Mouse (Mus musculus): ENCODE measurements around the gene Grb14. TPM values are rescaled to one million over a fixed set of nuclear protein-coding genes. Genes with fewer than 3 reads are reported as not detected.

Grb14 gene
- total and polyA plus RNA-seq, 3 experiments = not detected

DNA sequence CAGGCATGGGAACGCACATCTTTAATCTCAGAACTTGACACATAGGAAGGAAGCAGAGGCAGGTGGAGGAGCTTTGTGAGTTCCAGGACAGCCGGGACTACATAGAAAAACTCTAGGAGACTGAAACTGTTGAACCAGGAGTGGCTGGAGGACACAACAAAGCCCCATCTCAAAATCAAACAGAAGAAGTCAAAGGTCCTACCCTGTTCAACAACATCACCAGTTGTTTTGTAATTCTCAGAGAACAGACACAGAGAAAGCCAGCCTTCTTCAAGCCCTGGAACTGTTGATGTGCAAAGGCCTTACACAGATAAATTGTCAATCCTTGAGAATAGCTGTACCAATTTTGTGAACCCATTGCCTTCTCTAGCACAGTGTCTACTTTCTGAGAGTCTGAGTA lies 29.7 kb downstream of the Grb14 start:
- Histone ChIP-seq H3K9me3 (replicated peaks; ENCODE audit: insufficient read depth, low read length) (no peaks in the 10 kb centered on the region), H3K27me3 (ENCODE audit: control insufficient read depth in 1 of 2, insufficient read depth in 2 of 2, low read length in 2 of 2) (no peaks in the 10 kb centered on the region), H3K4me3 (ENCODE audit: control insufficient read depth in 1 of 2, insufficient read depth in 1 of 2, low read depth in 2 of 2, low read length in 2 of 2) (no peak overlapping the region), H3K27ac (ENCODE audit: control insufficient read depth, low read depth, low read length) (no peak overlapping the region), H3K9ac (ENCODE audit: control insufficient read depth, low read depth, low read length, poor library complexity, severe bottlenecking) (no peak overlapping the region), H3K79me2 (ENCODE audit: control insufficient read depth, insufficient read depth, low read length, poor library complexity) (no peaks in the 10 kb centered on the region), H3K36me3 (ENCODE audit: control insufficient read depth in 1 of 2, insufficient read depth in 2 of 2, low read length in 2 of 2) (no peaks in the 10 kb centered on the region), H3K4me1 (ENCODE audit: control insufficient read depth in 1 of 2, insufficient read depth in 2 of 2, low read length in 2 of 2) (no peaks in the 10 kb centered on the region)
- no peak for TF ChIP-seq MYB (IDR thresholded peaks at IDR 0.05; ENCODE audit: low read depth, low read length)
- TF ChIP-seq ZMIZ1 (IDR thresholded peaks at IDR 0.05; ENCODE audit: low read depth, low read length) = no peak
- no peak for TF ChIP-seq POLR2AphosphoS5 (IDR thresholded peaks at IDR 0.05; ENCODE audit: borderline replicate concordance, low read depth, low read length)
- TF ChIP-seq RAD21 (IDR thresholded peaks at IDR 0.05; ENCODE audit: low read depth, low read length) = no peak
- TF ChIP-seq EP300 (IDR thresholded peaks at IDR 0.05; ENCODE audit: low read depth in 1 of 2, low read length in 2 of 2) = no peak
- TF ChIP-seq TCF12 (IDR thresholded peaks at IDR 0.05; ENCODE audit: low read depth, low read length) = no peak
- TF ChIP-seq RCOR1 (IDR thresholded peaks at IDR 0.05; ENCODE audit: low read depth, low read length) = no peak
- TF ChIP-seq ZC3H11A (IDR thresholded peaks at IDR 0.05; ENCODE audit: low read depth, low read length) = no peak
- no peak for TF ChIP-seq E2F4 (IDR thresholded peaks at IDR 0.05; ENCODE audit: borderline replicate concordance, low read depth, low read length)
- TF ChIP-seq MEF2A (IDR thresholded peaks at IDR 0.05; ENCODE audit: extremely low read depth, insufficient replicate concordance, low read depth, low read length, poor library complexity, severe bottlenecking) = no peak
- TF ChIP-seq SIN3A (IDR thresholded peaks at IDR 0.05; ENCODE audit: low read length) = no peak
- TF ChIP-seq MYC (IDR thresholded peaks at IDR 0.05; ENCODE audit: low read depth, low read length) = no peak
- no peak for TF ChIP-seq ETS1 (IDR thresholded peaks at IDR 0.05; ENCODE audit: low read depth, low read length)
- DNase-seq (ENCODE audit: low read depth, low spot score) = no peak

GRCm38 (mm10) chr2:64989426-64990187 lies 35.2 kb downstream of the Grb14 start:
- Histone ChIP-seq H3K36me3 (ENCODE audit: control insufficient read depth in 1 of 2, insufficient read depth in 2 of 2, low read length in 2 of 2) (no peaks in the 10 kb centered on the region), H3K9ac (ENCODE audit: control insufficient read depth, low read depth, low read length, poor library complexity, severe bottlenecking) (no peak overlapping the region), H3K9me3 (replicated peaks; ENCODE audit: insufficient read depth, low read length) (no peaks in the 10 kb centered on the region), H3K79me2 (ENCODE audit: control insufficient read depth, insufficient read depth, low read length, poor library complexity) (no peaks in the 10 kb centered on the region), H3K4me3 (ENCODE audit: control insufficient read depth in 1 of 2, insufficient read depth in 1 of 2, low read depth in 2 of 2, low read length in 2 of 2) (no peak overlapping the region), H3K27me3 (ENCODE audit: control insufficient read depth in 1 of 2, insufficient read depth in 2 of 2, low read length in 2 of 2) (no peaks in the 10 kb centered on the region), H3K4me1 (ENCODE audit: control insufficient read depth in 1 of 2, insufficient read depth in 2 of 2, low read length in 2 of 2) (no peaks in the 10 kb centered on the region), H3K27ac (ENCODE audit: control insufficient read depth, low read depth, low read length) (no peak overlapping the region)
- DNase-seq (ENCODE audit: low read depth, low spot score) = no peak
- TF ChIP-seq CHD2 (IDR thresholded peaks at IDR 0.05; ENCODE audit: low read length) (no peak), RCOR1 (IDR thresholded peaks at IDR 0.05; ENCODE audit: low read depth, low read length) (no peak), GATA1 (IDR thresholded peaks at IDR 0.05; ENCODE audit: low read depth, low read length) (no peak)

Measured in MEL (cell line).